Mouse (Mus musculus) R1 (cell line): ENCODE results near the gene Nrgn.

ENCODE experiments used
- DNase-seq: peaks from one replicate; pipeline ENCODE4 v3.0.0-alpha.2; 2018; ENCODE audit warnings: low read depth, low spot score

Gene Nrgn

DNA sequence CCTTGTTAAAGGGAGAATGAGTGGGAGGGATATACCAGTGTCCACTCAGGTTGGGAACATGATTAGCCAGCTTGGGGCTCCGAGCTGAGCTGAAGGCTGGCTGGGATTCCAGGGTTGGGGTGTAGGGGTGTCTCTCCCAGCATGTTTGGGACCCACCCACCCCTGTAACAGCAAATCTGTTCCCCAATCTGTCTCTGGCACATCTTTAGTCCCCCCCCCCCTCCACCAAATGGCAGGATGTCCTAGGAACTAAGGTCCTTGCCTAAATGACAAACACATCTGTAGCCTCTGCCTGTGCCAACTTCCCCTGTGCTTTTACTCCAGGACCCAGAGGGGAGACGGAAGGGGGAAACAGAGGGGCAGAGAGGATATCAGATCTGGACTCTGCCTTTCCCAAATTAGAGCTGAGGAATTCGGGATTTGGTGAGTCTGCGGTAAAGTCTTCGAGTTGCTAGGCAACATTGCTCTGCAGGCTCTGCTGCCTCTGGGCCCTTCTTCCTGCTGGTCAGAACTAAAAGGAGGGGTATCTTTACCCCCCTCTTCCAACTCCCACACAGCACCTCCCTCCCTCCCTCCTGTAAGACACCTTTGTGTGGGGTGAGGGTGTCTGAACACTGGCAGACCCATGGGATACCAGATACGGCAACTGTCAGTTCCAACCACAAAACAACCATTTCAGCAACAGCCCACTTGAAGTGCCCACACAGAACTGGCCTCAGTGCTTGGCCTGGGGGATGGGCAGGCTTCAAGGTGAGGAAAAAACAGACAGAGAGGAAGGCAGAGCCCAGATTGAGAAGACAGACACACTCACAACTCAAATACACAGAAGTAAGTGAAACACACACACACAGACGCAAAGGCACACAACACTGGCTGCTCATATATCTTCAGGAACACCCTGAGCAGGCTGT lies 2.4 kb upstream of the Nrgn start, which contains the start of gene Siae:
Gene Siae, plus strand, starts transcription at position 861 of the 911 bp plus-strand sequence.
- DNase-seq, result peak; percentile 30

GRCm38 (mm10) chr9:37554279-37554678 lies 1.6 kb upstream of the Nrgn start:
- no peak for DNase-seq

DNA sequence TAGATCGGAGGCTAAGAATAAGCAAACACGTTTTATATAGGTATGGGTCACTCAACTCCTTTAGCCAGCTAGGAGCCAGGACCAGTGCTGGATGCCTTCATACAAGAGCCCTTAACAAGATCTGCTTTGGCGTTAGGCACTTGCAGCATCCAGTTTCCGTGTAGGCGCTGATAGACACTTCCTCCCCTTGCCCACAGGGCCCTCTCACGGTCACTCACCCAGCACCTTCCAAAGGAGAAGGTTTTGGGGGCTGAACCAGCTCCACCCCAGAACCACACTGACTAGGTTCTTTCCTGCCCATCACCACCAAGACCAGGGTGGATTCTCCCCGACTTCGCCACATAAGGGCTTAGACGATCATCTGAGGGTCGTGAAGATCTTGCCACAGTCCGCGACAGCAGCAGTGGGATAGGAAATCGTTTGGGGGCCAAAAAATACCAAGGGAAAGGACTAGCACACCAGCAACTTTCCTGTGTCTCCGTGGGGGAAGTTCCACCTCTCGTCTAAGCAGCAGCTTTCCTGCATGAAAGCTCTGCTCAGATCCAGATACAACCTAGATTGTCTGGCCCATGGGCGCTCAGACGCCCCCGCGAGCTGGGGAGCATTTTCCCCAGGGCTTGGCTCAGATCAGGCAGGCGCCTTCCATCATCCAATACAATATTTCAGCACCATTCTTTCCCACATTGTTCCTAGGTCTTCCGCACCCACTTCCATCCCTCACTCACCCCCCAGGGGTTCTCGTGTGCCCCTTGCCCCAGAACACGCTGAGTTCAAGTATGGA lies 763 bp downstream of the Nrgn start:
- no peak for DNase-seq

DNA sequence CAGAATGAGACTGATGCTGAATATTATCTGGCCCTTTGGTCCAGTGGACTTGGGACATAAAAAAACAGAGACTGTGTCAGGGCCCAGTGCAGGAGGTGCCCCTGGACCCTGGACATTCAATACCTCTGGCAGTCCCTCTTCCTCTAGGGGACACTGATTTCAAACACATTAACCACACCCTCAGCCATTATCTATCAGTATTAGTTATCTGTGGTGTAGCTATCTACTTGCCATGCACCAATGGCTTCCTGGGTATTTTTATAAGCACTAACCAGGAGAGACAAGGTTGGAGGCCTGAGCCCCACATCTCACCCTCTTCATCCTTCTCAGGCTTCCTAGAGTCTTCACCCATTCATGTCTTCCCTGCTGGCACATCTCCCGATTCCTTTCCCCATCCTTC lies 2.3 kb downstream of the Nrgn start:
- DNase-seq, result no peak

DNA sequence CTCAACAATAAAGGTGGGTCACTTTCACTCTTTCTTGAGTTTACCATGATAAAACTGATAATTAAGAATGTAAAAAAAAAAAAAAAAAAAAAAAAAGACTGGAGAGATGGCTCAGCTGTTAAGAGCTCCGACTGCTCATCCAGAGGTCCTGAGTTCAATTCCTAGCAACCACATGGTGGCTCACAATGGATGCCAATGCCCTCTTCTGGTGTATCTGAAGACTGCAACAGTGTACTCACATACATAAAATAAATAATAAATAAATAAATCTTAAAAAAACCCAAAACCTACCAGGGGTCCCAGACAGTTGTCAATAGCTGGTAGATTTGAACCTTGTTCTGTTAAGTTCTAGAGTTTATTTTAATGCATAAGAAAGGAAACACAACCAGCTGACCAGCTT lies 5.8 kb downstream of the Nrgn start:
- peak; percentile 57 for DNase-seq

DNA sequence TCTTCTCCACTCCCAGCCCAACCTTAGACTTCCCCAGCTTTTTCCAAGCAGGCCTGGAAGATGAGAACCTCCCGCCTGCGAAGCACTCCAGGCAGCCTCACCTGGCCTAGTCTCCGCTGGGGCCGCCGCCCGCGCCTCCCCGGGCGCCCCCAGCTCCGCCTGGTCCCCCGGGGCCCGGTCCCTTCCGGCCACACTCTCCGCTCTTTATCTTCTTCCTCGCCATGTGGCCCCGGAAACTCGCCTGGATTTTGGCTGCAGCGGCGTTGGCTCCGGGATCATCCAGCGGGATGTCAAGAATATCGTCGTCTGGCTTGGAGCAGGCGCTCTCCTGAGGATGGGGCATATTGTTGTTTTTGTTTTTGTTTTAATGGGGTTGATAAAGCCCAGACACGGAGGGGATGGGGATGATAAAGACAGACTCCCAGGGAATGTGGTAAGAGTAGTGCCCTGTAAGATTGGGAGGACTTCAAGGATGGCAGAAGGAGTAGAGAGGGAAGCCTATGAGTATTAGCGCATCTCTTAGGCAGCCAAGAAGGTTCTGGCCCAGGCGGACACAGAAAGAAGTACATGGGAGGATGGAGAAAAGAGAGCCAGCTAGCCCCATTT lies 6.8 kb downstream of the Nrgn start:
- peak; percentile 23 for DNase-seq

DNA sequence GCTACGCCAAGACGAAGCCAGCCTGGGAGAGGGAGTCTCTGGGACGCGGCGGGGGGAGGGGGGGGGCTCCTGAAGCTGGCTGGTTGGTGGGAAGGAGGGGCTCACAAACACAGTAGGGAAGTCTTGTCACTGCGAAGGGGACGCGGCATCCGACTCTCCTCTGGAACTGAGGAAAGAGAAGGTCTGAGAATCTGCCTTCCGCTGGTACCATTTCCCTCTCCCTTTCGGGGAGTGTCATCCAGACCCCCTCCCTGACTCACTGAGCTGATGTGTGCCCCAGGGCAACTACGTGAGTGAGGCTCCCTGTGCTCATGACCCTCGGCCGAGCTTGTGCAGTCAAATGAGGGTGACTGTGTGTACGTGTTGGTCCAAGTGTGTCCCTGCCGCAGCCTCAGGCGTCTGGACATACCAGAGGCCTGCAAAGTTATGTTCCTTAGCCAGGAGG lies 7.5 kb downstream of the Nrgn start:
- DNase-seq, result peak; percentile 48

DNA sequence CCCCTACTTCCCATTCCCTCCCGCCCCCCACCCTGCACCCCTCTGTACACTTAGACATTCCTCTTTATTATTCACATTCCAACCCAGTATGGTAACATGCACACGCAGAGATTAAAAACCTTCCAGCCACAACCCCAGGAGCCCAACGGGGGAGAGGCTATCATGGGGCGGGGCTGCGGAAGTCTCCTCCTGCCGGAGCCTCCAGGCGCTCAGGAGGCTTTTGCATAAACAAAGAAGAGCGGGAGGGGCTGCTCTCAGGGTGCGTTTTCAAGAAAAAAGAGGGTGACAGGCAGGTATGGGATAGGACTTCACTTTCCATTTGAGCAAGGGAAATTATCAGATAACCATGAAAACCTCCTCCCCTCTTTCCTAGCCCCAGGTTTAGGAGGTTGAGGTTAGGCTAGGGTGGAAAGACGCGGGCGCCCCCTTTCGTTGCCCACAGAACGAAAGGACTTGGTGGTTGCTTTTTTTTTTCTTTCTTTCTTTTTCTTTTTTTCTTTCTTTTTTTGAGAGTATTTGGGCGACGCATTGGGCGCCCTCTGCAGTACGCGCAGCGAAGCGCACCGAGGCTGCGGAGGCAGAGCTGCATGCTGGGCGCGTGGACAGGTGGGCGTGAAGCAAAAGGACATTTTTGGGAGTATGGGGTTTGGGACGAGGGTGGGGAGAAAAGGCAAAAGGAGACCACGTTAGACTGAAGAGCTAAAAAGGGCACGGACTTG lies 8.1 kb downstream of the Nrgn start:
- DNase-seq, result peak; percentile 97

- no peak for DNase-seq
These were observed 8.7 kb downstream of the Nrgn start for GRCm38 (mm10) chr9:37543869-37544440.

DNA sequence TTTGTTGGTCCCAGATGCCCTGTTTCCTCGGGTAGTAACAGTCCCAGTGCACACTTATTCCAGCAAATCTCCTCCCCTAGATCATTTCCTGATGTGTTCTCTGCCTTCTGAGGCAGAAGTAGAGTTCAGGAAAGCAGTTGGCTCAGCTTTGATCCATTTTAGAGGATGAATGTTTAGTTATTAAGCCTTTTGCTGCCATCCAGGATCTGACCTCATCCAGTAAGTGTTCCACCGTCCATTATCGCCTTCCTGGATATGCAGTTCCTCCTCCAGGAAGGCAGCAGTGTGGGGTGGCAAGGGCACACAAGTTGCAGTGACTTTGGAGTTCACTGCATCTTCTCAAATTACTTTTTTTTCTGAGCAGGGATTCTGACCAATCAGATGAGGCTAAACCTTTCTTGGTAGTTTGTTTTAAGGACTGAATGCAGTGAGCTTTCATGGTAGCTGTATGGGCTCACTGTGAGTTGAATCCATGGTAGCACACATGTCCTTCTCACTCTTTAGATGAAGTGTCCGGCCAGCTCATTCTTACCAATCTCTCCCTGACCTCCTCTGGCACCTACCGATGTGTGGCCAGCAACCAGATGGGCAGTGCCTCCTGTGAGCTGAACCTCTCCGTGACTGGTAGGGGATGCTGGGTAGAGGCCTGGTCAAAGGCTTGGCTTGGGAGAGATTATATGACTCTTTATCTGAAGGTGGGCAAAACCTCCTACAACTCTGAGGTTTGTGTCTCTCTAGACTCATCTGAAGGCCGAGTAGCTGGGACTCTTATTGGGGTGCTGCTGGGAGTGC lies 10.7 kb downstream of the Nrgn start:
- DNase-seq, result peak; percentile 43

GRCm38 (mm10) chr9:37540701-37541575 lies 11.8 kb downstream of the Nrgn start:
- DNase-seq, result no peak

DNA sequence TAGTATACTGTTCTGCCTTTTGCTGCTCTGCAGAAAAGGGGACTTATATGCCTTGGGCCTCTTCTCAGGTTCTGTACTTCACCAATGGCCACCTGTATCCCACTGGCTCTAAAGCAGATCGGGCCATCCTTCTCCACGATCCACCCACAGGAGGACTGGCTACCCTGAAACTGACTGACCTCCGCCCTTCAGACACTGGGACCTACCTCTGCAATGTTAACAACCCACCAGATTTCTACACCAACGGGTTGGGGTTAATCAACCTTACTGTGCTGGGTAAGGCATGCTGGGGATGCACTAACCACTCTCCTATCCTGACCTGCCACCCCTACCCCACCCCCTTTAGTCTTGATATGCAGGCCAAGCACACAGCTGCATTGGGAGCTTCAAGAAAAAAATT lies 12.5 kb downstream of the Nrgn start:
- no peak for DNase-seq

GRCm38 (mm10) chr9:37539170-37540025 lies 13.3 kb downstream of the Nrgn start, which contains the start of gene Vsig2:
Gene Vsig2 (plus strand): TSS chr9:37539255.
- DNase-seq, result peak; percentile 58

DNA sequence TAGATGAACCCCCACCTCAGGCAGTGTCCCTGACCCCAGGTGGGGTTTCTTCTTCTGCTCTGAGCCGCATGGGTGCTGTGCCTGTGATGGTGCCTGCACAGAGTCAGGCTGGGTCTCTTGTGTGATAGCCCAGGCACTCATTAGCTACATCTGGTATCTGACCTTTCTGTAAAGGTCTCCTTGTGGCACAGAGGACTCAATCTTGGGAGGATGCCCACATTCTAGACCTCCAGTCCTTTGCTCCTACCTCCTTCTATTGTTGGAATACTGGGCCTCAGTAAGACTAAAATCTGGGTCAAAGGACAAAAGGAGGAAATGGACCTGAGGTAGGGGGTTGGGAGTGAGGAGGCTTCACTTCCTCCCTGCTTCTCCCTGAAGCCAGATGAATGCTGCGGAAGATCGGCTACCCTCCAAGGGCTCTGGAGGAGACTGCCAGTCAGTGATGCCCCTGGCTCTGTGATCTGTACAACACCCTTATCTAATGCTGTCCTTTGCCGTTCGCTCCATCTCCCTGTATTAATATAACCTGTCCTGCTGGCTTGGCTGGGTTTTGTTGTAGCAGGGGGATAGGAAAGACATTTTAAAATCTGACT lies 14.9 kb downstream of the Nrgn start:
- DNase-seq, result no peak

DNA sequence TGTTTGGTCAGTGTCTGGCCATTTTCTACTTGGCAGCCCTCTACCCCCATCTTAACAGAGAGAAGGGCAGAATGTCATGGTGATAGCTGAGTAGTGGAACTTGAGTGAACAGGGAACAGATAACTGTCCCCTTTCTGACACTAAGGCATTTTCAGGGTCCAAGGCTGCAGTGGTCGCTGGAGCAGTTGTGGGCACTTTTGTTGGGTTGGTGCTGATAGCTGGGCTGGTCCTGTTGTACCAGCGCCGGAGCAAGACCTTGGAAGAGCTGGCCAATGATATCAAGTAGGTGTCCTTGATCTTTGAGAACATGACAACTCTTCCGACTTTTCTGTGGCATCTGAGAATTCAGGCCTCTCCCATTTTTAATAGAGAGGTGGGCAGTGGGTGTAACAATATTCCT lies 15.9 kb downstream of the Nrgn start:
- no peak for DNase-seq

DNA sequence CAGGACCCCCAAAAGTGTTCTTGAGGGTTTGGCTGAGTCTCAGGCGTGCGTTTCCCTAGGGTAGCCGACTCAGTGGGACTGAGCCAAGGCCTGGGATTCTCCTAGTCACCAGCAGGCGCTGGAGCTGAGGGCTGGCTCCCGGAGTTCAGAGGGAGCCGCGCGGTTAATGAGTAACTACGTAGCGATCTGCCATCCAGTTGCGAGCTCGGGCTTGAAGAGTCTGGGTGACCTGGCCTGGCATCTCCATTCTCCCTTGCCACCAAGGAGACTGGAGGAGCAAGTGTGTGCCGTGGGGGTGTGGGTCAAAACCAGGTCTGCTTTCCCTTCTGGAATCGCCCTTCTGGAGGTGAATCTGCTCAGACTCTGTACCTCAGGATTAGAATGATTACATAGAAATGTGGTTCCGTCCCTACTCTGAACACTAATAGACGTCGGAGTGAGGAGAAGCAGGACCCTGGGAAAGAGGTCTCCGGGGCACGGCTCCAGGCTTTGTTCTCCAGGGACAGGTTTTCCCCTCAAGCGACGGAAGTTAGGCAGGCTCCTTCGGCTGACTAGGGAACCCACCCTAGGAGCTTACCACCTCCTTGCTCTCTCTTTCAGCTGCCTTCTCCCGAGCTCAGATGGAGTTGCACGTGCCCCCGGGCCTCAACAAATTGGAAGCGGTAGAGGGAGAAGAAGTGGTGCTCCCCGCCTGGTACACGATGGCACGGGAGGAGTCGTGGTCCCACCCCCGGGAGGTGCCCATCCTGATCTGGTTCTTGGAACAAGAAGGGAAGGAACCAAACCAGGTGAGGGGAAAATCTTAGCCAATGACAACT lies 21.6 kb downstream of the Nrgn start:
- DNase-seq, result peak; percentile 76
